Mouse (Mus musculus) spleen, adult 2 months (tissue): ENCODE measurements around the gene Eif4g2. TPM values are rescaled to one million over a fixed set of nuclear protein-coding genes. Genes with fewer than 3 reads are reported as not detected.

Experiments
- DNase-seq, 2 experiments: peaks; one replicate each; pipeline versions ENCODE4 v3.0.0 to v3.0.0-alpha.2; 2012 to 2021; ENCODE audit warnings: low spot score in 2 of 2, low read depth in 1 of 2
- H3K27ac ChIP-seq: fragments of 200-500 bp; 2 replicates; pipeline ENCODE4 v1.5.1; 2012; ENCODE audit warnings: low read length, inconsistent platforms; ENCODE audit not compliant: insufficient read depth
- H3K27me3 ChIP-seq: fragments of 200-500 bp; 2 replicates; pipeline ENCODE4 v1.6.1; 2012; ENCODE audit warnings: mild to moderate bottlenecking, moderate library complexity, low read length, inconsistent platforms; ENCODE audit not compliant: control insufficient read depth, insufficient read depth
- H3K36me3 ChIP-seq: fragments of 200-500 bp; 2 replicates; pipeline ENCODE4 v1.6.1; 2012; ENCODE audit warnings: mild to moderate bottlenecking, low read length, inconsistent platforms; ENCODE audit not compliant: control insufficient read depth, insufficient read depth
- H3K4me1 ChIP-seq: fragments of 200-500 bp; 2 replicates; pipeline ENCODE4 v1.6.1; 2011; ENCODE audit warnings: inconsistent platforms; ENCODE audit not compliant: control insufficient read depth, insufficient read depth, insufficient read length
- H3K4me3 ChIP-seq: fragments of 200-500 bp; 2 replicates; pipeline ENCODE4 v1.5.1; 2011; ENCODE audit warnings: mild to moderate bottlenecking, inconsistent platforms; ENCODE audit not compliant: insufficient read depth, insufficient read length; ENCODE audit errors: extremely low read depth
- CTCF ChIP-seq: fragments of 200-500 bp; IDR thresholded peaks from 2 replicates; pipeline ENCODE4 v1.5.1; 2011; ENCODE audit warnings: mild to moderate bottlenecking, inconsistent platforms; ENCODE audit not compliant: insufficient read depth, insufficient read length, insufficient replicate concordance; ENCODE audit errors: extremely low read depth
- POLR2A ChIP-seq: fragments of 200-500 bp; IDR thresholded peaks from 2 replicates; pipeline ENCODE4 v1.6.1; 2011; ENCODE audit warnings: low read depth, low read length, inconsistent platforms
- WGBS: fragments of 180-500 bp; shearing (Covaris S2); methylation state at CpG from one replicate; pipeline ENCODE4 v1.1.7; 2018; 5-methylcytosine and 5-hydroxymethylcytosine counted together
- polyA plus RNA-seq: library from polyadenylated mRNA; depleted of rRNA; stranded (reverse); fragments of >200 nt; gene quantifications from 2 replicates; pipeline ENCODE4 v1.2.3, GENCODE M21; 2012

Eif4g2 gene
- polyA plus RNA-seq, 1 experiment: 58.6 TPM

GRCm38 (mm10) chr7:111070167-111070496 is 12.7 kb downstream of the Eif4g2 start:
- no peaks in the 10 kb centered on the region for H3K4me1 ChIP-seq
- DNase-seq: no peak
- no peak overlapping the region for H3K27ac ChIP-seq
- H3K27me3 ChIP-seq: no peaks in the 10 kb centered on the region
- TF ChIP-seq CTCF (no peak), POLR2A (no peak)
- WGBS: 100% methylated on average over 2 of the region's 2 CpGs
- H3K4me3 ChIP-seq: no peak overlapping the region
- peaks cover 54% of the 10 kb centered on the region for H3K36me3 ChIP-seq

GRCm38 (mm10) chr7:111069439-111070166 is 13.2 kb downstream of the Eif4g2 start:
- 98% methylated on average over 7 of the region's 7 CpGs for WGBS
- no peaks in the 10 kb centered on the region for H3K27me3 ChIP-seq
- H3K4me1 ChIP-seq: no peaks in the 10 kb centered on the region
- H3K36me3 ChIP-seq: peaks cover 48% of the 10 kb centered on the region
- H3K4me3 ChIP-seq: no peak overlapping the region
- no peak for TF ChIP-seq POLR2A
- TF ChIP-seq CTCF: no peak
- no peak overlapping the region for H3K27ac ChIP-seq
- DNase-seq: no peak

- DNase-seq: no peak
- Histone ChIP-seq H3K4me1 (no peaks in the 10 kb centered on the region), H3K36me3 (peaks cover 40% of the 10 kb centered on the region), H3K4me3 (no peak overlapping the region), H3K27me3 (no peaks in the 10 kb centered on the region), H3K27ac (no peak overlapping the region)
- TF ChIP-seq POLR2A: no peak
- no peak for TF ChIP-seq CTCF
- WGBS: 96% methylated on average over 3 of the region's 3 CpGs
These were observed 14.6 kb downstream of the Eif4g2 start for GRCm38 (mm10) chr7:111068181-111068580.

- no peak for TF ChIP-seq POLR2A
- no peak for TF ChIP-seq CTCF
- no peak overlapping the region for H3K27ac ChIP-seq
- no peak for DNase-seq
- H3K4me1 ChIP-seq: no peaks in the 10 kb centered on the region
- 100% methylated on average over 1 of the region's 1 CpGs for WGBS
- H3K4me3 ChIP-seq: no peak overlapping the region
- H3K27me3 ChIP-seq: no peaks in the 10 kb centered on the region
- peaks cover 4% of the 10 kb centered on the region for H3K36me3 ChIP-seq
These were observed 19.9 kb downstream of the Eif4g2 start for GRCm38 (mm10) chr7:111062971-111063370.

- DNase-seq: no peak
- no peaks in the 10 kb centered on the region for H3K27me3 ChIP-seq
- TF ChIP-seq CTCF (no peak), POLR2A (no peak)
- H3K4me3 ChIP-seq: no peak overlapping the region
- 91% methylated on average over 5 of the region's 5 CpGs for WGBS
- no peaks in the 10 kb centered on the region for H3K4me1 ChIP-seq
- no peak overlapping the region for H3K27ac ChIP-seq
- peaks cover 9% of the 10 kb centered on the region for H3K36me3 ChIP-seq
These were observed 23.3 kb downstream of the Eif4g2 start for GRCm38 (mm10) chr7:111059527-111059926.

GRCm38 (mm10) chr7:111055984-111056657 is 26.7 kb downstream of the Eif4g2 start:
- 85% methylated on average over 3 of the region's 3 CpGs for WGBS
- H3K27ac ChIP-seq: no peak overlapping the region

GRCm38 (mm10) chr7:111055221-111055620 is 27.6 kb downstream of the Eif4g2 start:
- no peak overlapping the region for H3K27ac ChIP-seq
- no peaks in the 10 kb centered on the region for H3K27me3 ChIP-seq
- no peak for DNase-seq
- 94% methylated on average over 19 of the region's 19 CpGs for WGBS
- TF ChIP-seq CTCF (no peak), POLR2A (no peak)
- no peaks in the 10 kb centered on the region for H3K4me1 ChIP-seq
- H3K4me3 ChIP-seq: no peak overlapping the region
- peaks cover 26% of the 10 kb centered on the region for H3K36me3 ChIP-seq

More at GRCm38 (mm10) chr7:111055984-111056657, 26.7 kb downstream of the Eif4g2 start:
- Histone ChIP-seq H3K27me3 (no peaks in the 10 kb centered on the region), H3K36me3 (peaks cover 24% of the 10 kb centered on the region), H3K4me3 (no peak overlapping the region), H3K4me1 (no peaks in the 10 kb centered on the region)
- TF ChIP-seq POLR2A: no peak
- TF ChIP-seq CTCF: no peak
- DNase-seq: no peak
